Mouse (Mus musculus) heart, adult 2 months (tissue): ENCODE results near the gene Gm19402.

ENCODE experiments used
- CTCF ChIP-seq: fragments of 200-600 bp; IDR thresholded peaks from 2 replicates; pipeline ENCODE4 v1.8.1; 2022; ENCODE audit warnings: antibody characterized with exemption, mild to moderate bottlenecking, moderate library complexity
- EP300 ChIP-seq: fragments of 200-500 bp; IDR thresholded peaks from 2 replicates; pipeline ENCODE4 v1.6.1; 2011; ENCODE audit warnings: low read depth, low read length, control low read depth; ENCODE audit not compliant: insufficient read depth
- POLR2A ChIP-seq: fragments of 200-500 bp; IDR thresholded peaks from 2 replicates; pipeline ENCODE4 v1.6.1; 2011; ENCODE audit warnings: mild to moderate bottlenecking, low read depth, low read length, control low read depth; ENCODE audit not compliant: insufficient read depth

DNA sequence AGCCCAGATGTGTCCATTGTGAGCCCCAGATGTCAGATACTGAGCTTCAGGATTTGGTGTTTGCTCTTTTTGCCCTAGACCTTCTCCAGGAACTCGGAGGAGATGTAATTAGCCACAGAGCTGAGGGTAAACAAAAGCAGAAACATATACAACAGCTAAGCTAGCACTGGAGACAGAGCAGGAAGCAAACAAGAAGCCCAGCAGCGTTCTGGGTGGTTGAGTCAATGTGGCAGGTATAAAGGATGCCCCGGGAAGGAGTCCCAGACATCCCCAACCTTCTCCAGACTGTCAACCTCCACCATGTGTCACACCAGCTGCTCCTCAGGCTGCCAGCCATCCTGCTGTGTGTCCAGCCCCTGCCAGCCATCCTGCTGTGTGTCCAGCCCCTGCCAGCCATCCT lies 35.6 kb upstream of the Gm19402 start, which contains the start of gene Gm10100:
- TF ChIP-seq POLR2A (no peak), CTCF (no peak), EP300 (no peak)
